Comparison of ENCODE assay signal across 8 mouse cellular contexts in genomic region chr2:70663764-70664163, GRCm38 (mm10). TPM values are rescaled to one million over a fixed set of nuclear protein-coding genes. Genes with fewer than 3 reads are reported as not detected.
DNase-seq lines count a peak whose midpoint lies in the region; ATAC-seq and TF ChIP-seq lines count a peak whose summit lies in the region.

No protein-coding gene starts in this region.

- H3K27me3 ChIP-seq in lung, postnatal 0 days (replicated peaks; ENCODE audit: insufficient read depth, low read length), result no peaks in the 10 kb centered on the region

- no peak overlapping the region for H3K4me2 ChIP-seq in lung, postnatal 0 days (replicated peaks; ENCODE audit: low read depth, low read length)

- ATAC-seq in lung, postnatal 0 days, result no peak
- no peak for ATAC-seq in frontal cortex, adult (ENCODE audit: low TSS enrichment)

- no peak for TF ChIP-seq CTCF in gastrocnemius, adult 2 months (IDR thresholded peaks at IDR 0.05)
- TF ChIP-seq CTCF in lung, postnatal 0 days (IDR thresholded peaks at IDR 0.05), result peak; percentile 42

- intact Hi-C loops in gastrocnemius, adult 2 months (cut with DNase I), result no loop called here

- 66% methylated on average over 5 of the region's 5 CpGs for WGBS in lung, postnatal 0 days

- H3K9ac ChIP-seq in lung, postnatal 0 days (replicated peaks; ENCODE audit: low read depth), result no peak overlapping the region

- H3K36me3 ChIP-seq in lung, postnatal 0 days (ENCODE audit: insufficient read depth, low read length), result no peaks in the 10 kb centered on the region

- H3K4me3 ChIP-seq in gastrocnemius, adult 2 months, result peak overlapping the region; percentile 4; the same call in 1 of the 2 replicates
- no peak overlapping the region for H3K4me3 ChIP-seq in lung, postnatal 0 days (ENCODE audit: low read depth, low read length)

- no peak for DNase-seq in gastrocnemius, adult 2 months
- DNase-seq in gastrocnemius, adult 18-20 months (ENCODE audit: low spot score), result no peak
- peak; percentile 37 for DNase-seq in lung, postnatal 0 days (ENCODE audit: low spot score)
- no peak for DNase-seq in lung, adult 18-20 months
- peak; percentile 46 for DNase-seq in NIH3T3 (ENCODE audit: low read depth)
- DNase-seq in naive thymus-derived CD4-positive, alpha-beta T cell, adult 2 months (ENCODE audit: low read depth), result peak; percentile 55
- no peak for DNase-seq in heart, adult 18-20 months

- no peak for TF ChIP-seq EP300 in lung, postnatal 0 days (IDR thresholded peaks at IDR 0.05)

- no peaks in the 10 kb centered on the region for H3K9me3 ChIP-seq in lung, postnatal 0 days (ENCODE audit: low read length)

- no peak overlapping the region for H3K27ac ChIP-seq in gastrocnemius, adult 2 months
- H3K27ac ChIP-seq in lung, postnatal 0 days (ENCODE audit: low read length), result no peak overlapping the region

- H3K4me1 ChIP-seq in lung, postnatal 0 days (ENCODE audit: insufficient read depth, low read depth, low read length), result peaks cover 9% of the 10 kb centered on the region; the same call in 1 of the 2 replicates

RNA-seq across cellular contexts. Expression of gene Gm26558, which starts 1.9 kb away (rescaled TPM):
- not detected for total RNA-seq in gastrocnemius, adult 2 months (2021)
- total RNA-seq in gastrocnemius, adult 18-20 months (2021), result not detected
- polyA plus RNA-seq in lung, postnatal 0 days (2015; fragmentation: Nextera tagmentation; extraction: Ambion mirVana), result 2.8 and 4.4 TPM in 2 replicates
- total RNA-seq in heart, adult 18-20 months (2021), result not detected

RNA-seq across cellular contexts. Expression of gene Gorasp2, which starts 2.4 kb away (rescaled TPM):
- 10 to 100 TPM; 77.9 to 78.6 TPM for total RNA-seq in gastrocnemius, adult 2 months (2021)
- 10 to 100 TPM; 78.6 to 81.0 TPM for total RNA-seq in gastrocnemius, adult 18-20 months (2021)
- 122 and 133 TPM in 2 replicates for polyA plus RNA-seq in lung, postnatal 0 days (2015; fragmentation: Nextera tagmentation; extraction: Ambion mirVana)
- 10 to 100 TPM; 58.0 to 61.3 TPM for total RNA-seq in heart, adult 18-20 months (2021)

Comparison
In these comparisons a context has a peak if more than half of its experiments do, and no peak if none do; other contexts are left out.
1. DNase-seq: peak in lung, postnatal 0 days (single experiment), NIH3T3 (single experiment) and naive thymus-derived CD4-positive, alpha-beta T cell, adult 2 months (single experiment); none in gastrocnemius, adult 2 months (single experiment), gastrocnemius, adult 18-20 months (single experiment), lung, adult 18-20 months (0 of 2) and heart, adult 18-20 months (0 of 2).